Mouse (Mus musculus) olfactory bulb, adult 2 months (tissue): ENCODE measurements around the gene Id1.

Experiments used
- CTCF ChIP-seq: fragments of 200-500 bp; IDR thresholded peaks from 2 replicates; pipeline ENCODE4 v1.5.1; 2012; ENCODE audit warnings: low read depth, mild to moderate bottlenecking, low read length, moderate library complexity; ENCODE audit not compliant: insufficient read depth
- POLR2A ChIP-seq: fragments of 200-500 bp; IDR thresholded peaks from 2 replicates; pipeline ENCODE4 v1.6.1; 2012; ENCODE audit warnings: mild to moderate bottlenecking, low read depth, low read length, moderate library complexity; ENCODE audit not compliant: insufficient read depth

- no peak for TF ChIP-seq CTCF
- no peak for TF ChIP-seq POLR2A
These were observed 48.6 kb downstream of the Id1 start for GRCm38 (mm10) chr2:152784640-152785039.
